Mouse (Mus musculus) midbrain, embryonic 14.5 days (tissue): ENCODE measurements around the gene Klf4. TPM values are rescaled to one million over a fixed set of nuclear protein-coding genes. Genes with fewer than 3 reads are reported as not detected.
A peak's percentile ranks its signal among the peaks of the same experiment; 100 is the strongest.

Experiments
- ATAC-seq: fragments of 200-750 bp; cut with Nextera tagmentation; 2 replicates; pipeline ENCODE4 v1.8.0; 2017; ENCODE audit warnings: moderate number of reproducible peaks, moderate library complexity; ENCODE audit not compliant: low FRiP score, low TSS enrichment
- DNase-seq: peaks from one replicate; pipeline ENCODE4 v3.0.0-alpha.2; 2015
- H3K27ac ChIP-seq: fragments of 300-500 bp; sonication (generic); replicated peaks from 2 replicates; pipeline ENCODE4 v1.5.1; 2014; ENCODE audit warnings: mild to moderate bottlenecking, low read depth, low read length, moderate library complexity
- H3K27me3 ChIP-seq: fragments of 300-500 bp; sonication (generic); 2 replicates; pipeline ENCODE4 v1.6.1; 2014; ENCODE audit warnings: low read length, control low read depth, mixed read lengths; ENCODE audit not compliant: control insufficient read depth, insufficient read depth
- H3K36me3 ChIP-seq: fragments of 300-500 bp; sonication (generic); 2 replicates; pipeline ENCODE4 v1.6.1; 2014; ENCODE audit warnings: low read length, control low read depth; ENCODE audit not compliant: control insufficient read depth, insufficient read depth
- H3K4me1 ChIP-seq: fragments of 300-500 bp; sonication (generic); 2 replicates; pipeline ENCODE4 v1.6.1; 2014; ENCODE audit warnings: mild to moderate bottlenecking, antibody characterized with exemption, low read length, control low read depth; ENCODE audit not compliant: control insufficient read depth, insufficient read depth
- H3K4me2 ChIP-seq: fragments of 300-500 bp; sonication (generic); 2 replicates; pipeline ENCODE4 v1.6.1; 2014; ENCODE audit warnings: mild to moderate bottlenecking, low read length, moderate library complexity
- H3K4me3 ChIP-seq: fragments of 300-500 bp; sonication (generic); replicated peaks from 2 replicates; pipeline ENCODE4 v1.5.1; 2014; ENCODE audit warnings: low read depth, low read length
- H3K9ac ChIP-seq: fragments of 300-500 bp; sonication (generic); replicated peaks from 2 replicates; pipeline ENCODE4 v1.6.1; 2014; ENCODE audit warnings: mild to moderate bottlenecking, low read length, moderate library complexity
- H3K9me3 ChIP-seq: fragments of 300-500 bp; sonication (generic); 2 replicates; pipeline ENCODE4 v1.6.1; 2016; ENCODE audit warnings: low read length, control low read depth, mixed read lengths; ENCODE audit not compliant: control insufficient read depth
- WGBS: fragments of 180-500 bp; shearing (Covaris S2); extraction: QIAGEN DNeasy Blood & Tissue Kit; methylation state at CpG from one replicate; pipeline ENCODE4 v1.1.7; 2014; 5-methylcytosine and 5-hydroxymethylcytosine counted together
- polyA plus RNA-seq: library from polyadenylated mRNA; unstranded; fragments of >200 nt; fragmentation: Nextera tagmentation; extraction: Ambion mirVana; gene quantifications from 2 replicates; pipeline ENCODE4 v1.2.1, GENCODE M21; 2014

Gene Klf4
- polyA plus RNA-seq, 1 experiment from 2014 or later = 2.2 TPM

GRCm38 (mm10) chr4:55513615-55514279 lies 18.5 kb downstream of the Klf4 start:
- Histone ChIP-seq H3K9me3 (no peaks in the 10 kb centered on the region), H3K4me1 (0 out of 2 replicates have a peak, but pooled peaks cover 5% of the 10 kb centered on the region), H3K4me2 (no peak overlapping the region), H3K9ac (no peak overlapping the region), H3K36me3 (no peaks in the 10 kb centered on the region), H3K27ac (no peak overlapping the region), H3K27me3 (no peaks in the 10 kb centered on the region), H3K4me3 (no peak overlapping the region)
- WGBS = 87% methylated on average over 7 of the region's 7 CpGs
- ATAC-seq = no peak
- DNase-seq = no peak

GRCm38 (mm10) chr4:55511389-55511788 lies 20.9 kb downstream of the Klf4 start:
- 0 out of 2 replicates have a peak, but pooled peaks cover 5% of the 10 kb centered on the region for H3K4me1 ChIP-seq
- DNase-seq (no peak), ATAC-seq (no peak)
- H3K4me2 ChIP-seq = no peak overlapping the region
- no peak overlapping the region for H3K4me3 ChIP-seq
- no peaks in the 10 kb centered on the region for H3K36me3 ChIP-seq
- H3K27ac ChIP-seq = no peak overlapping the region
- no peaks in the 10 kb centered on the region for H3K27me3 ChIP-seq
- H3K9ac ChIP-seq = no peak overlapping the region
- WGBS = 83% methylated on average over 2 of the region's 2 CpGs
- H3K9me3 ChIP-seq = no peaks in the 10 kb centered on the region

GRCm38 (mm10) chr4:55508712-55509111 lies 23.6 kb downstream of the Klf4 start:
- no peak for ATAC-seq
- Histone ChIP-seq H3K4me2 (no peak overlapping the region), H3K4me1 (no peaks in the 10 kb centered on the region), H3K9me3 (no peaks in the 10 kb centered on the region), H3K27ac (no peak overlapping the region), H3K9ac (no peak overlapping the region), H3K4me3 (no peak overlapping the region), H3K27me3 (no peaks in the 10 kb centered on the region), H3K36me3 (no peaks in the 10 kb centered on the region)
- DNase-seq = no peak
- 82% methylated on average over 7 of the region's 7 CpGs for WGBS

- Histone ChIP-seq H3K4me2 (no peak overlapping the region), H3K36me3 (no peaks in the 10 kb centered on the region), H3K9me3 (no peaks in the 10 kb centered on the region), H3K9ac (no peak overlapping the region), H3K4me3 (no peak overlapping the region), H3K4me1 (no peaks in the 10 kb centered on the region), H3K27ac (no peak overlapping the region), H3K27me3 (0 out of 2 replicates have a peak, but pooled peaks cover 3% of the 10 kb centered on the region)
- no peak for DNase-seq
- no peak for ATAC-seq
- 51% methylated on average over 1 of the region's 1 CpGs for WGBS
These were observed 33.6 kb downstream of the Klf4 start for GRCm38 (mm10) chr4:55498621-55499020.

- DNase-seq (no peak), ATAC-seq (no peak)
- Histone ChIP-seq H3K4me1 (no peaks in the 10 kb centered on the region), H3K9me3 (no peaks in the 10 kb centered on the region), H3K4me2 (no peak overlapping the region), H3K27ac (no peak overlapping the region), H3K36me3 (no peaks in the 10 kb centered on the region), H3K27me3 (no peaks in the 10 kb centered on the region), H3K9ac (no peak overlapping the region), H3K4me3 (no peak overlapping the region)
- WGBS = 85% methylated on average over 7 of the region's 7 CpGs
These were observed 35.9 kb downstream of the Klf4 start for GRCm38 (mm10) chr4:55496416-55496815.

- Histone ChIP-seq H3K9me3 (no peaks in the 10 kb centered on the region), H3K36me3 (no peaks in the 10 kb centered on the region), H3K4me3 (no peak overlapping the region), H3K27ac (no peak overlapping the region), H3K4me2 (no peak overlapping the region), H3K9ac (no peak overlapping the region), H3K27me3 (no peaks in the 10 kb centered on the region), H3K4me1 (no peaks in the 10 kb centered on the region)
- no peak for ATAC-seq
- DNase-seq = no peak
- WGBS = 82% methylated on average over 3 of the region's 3 CpGs
These were observed 39.0 kb downstream of the Klf4 start for GRCm38 (mm10) chr4:55493261-55493660.

- H3K4me1 ChIP-seq = no peaks in the 10 kb centered on the region
- no peak overlapping the region for H3K4me3 ChIP-seq
- no peak overlapping the region for H3K27ac ChIP-seq
- H3K27me3 ChIP-seq = no peaks in the 10 kb centered on the region
- ATAC-seq (no peak), DNase-seq (no peak)
- 69% methylated on average over 3 of the region's 3 CpGs for WGBS
- H3K9me3 ChIP-seq = no peaks in the 10 kb centered on the region
- no peaks in the 10 kb centered on the region for H3K36me3 ChIP-seq
- H3K4me2 ChIP-seq = no peak overlapping the region
- H3K9ac ChIP-seq = no peak overlapping the region
These were observed 42.9 kb downstream of the Klf4 start for GRCm38 (mm10) chr4:55489328-55489727.

- H3K9ac ChIP-seq = no peak overlapping the region
- no peaks in the 10 kb centered on the region for H3K4me1 ChIP-seq
- H3K9me3 ChIP-seq = no peaks in the 10 kb centered on the region
- H3K36me3 ChIP-seq = no peaks in the 10 kb centered on the region
- H3K27me3 ChIP-seq = no peaks in the 10 kb centered on the region
- no peak overlapping the region for H3K4me3 ChIP-seq
- H3K4me2 ChIP-seq = no peak overlapping the region
- 85% methylated on average over 6 of the region's 6 CpGs for WGBS
- DNase-seq (no peak), ATAC-seq (no peak)
- no peak overlapping the region for H3K27ac ChIP-seq
These were observed 43.7 kb downstream of the Klf4 start for GRCm38 (mm10) chr4:55488604-55489003.

- H3K4me3 ChIP-seq = 0 out of 2 replicates have a peak overlapping the region, but pooled peaks have one; percentile 12
- H3K4me2 ChIP-seq = peak overlapping the region; percentile 48
- DNase-seq (peak; percentile 84), ATAC-seq (peak; percentile 60; the same call in 1 of the 2 replicates)
- no peaks in the 10 kb centered on the region for H3K36me3 ChIP-seq
- H3K4me1 ChIP-seq = no peaks in the 10 kb centered on the region; the same call in 1 of the 2 replicates
- H3K27me3 ChIP-seq = no peaks in the 10 kb centered on the region
- no peaks in the 10 kb centered on the region for H3K9me3 ChIP-seq
- H3K27ac ChIP-seq = no peak overlapping the region
- 13% methylated on average over 25 of the region's 25 CpGs for WGBS
- H3K9ac ChIP-seq = no peak overlapping the region
These were observed 51.9 kb downstream of the Klf4 start for GRCm38 (mm10) chr4:55480322-55480767.
